Mouse (Mus musculus) hindbrain, embryonic 11.5 days (tissue): Measurements from ENCODE around the gene Caskin2. TPM values are rescaled to one million over a fixed set of nuclear protein-coding genes. Genes with fewer than 3 reads are reported as not detected.

ENCODE experiments used
- ATAC-seq: fragments of 200-750 bp; cut with Nextera tagmentation; 2 replicates; pipeline ENCODE4 v1.8.0; 2017; ENCODE audit warnings: mild to moderate bottlenecking, moderate TSS enrichment, moderate library complexity; ENCODE audit not compliant: low FRiP score
- DNase-seq: peaks from one replicate; pipeline ENCODE4 v3.0.0-alpha.2; 2015; ENCODE audit warnings: low spot score
- H3K27ac ChIP-seq: fragments of 300-500 bp; sonication (generic); 2 replicates; pipeline ENCODE4 v1.5.1; 2014; ENCODE audit warnings: mild to moderate bottlenecking, low read depth, low read length
- H3K27me3 ChIP-seq: fragments of 300-500 bp; sonication (generic); 2 replicates; pipeline ENCODE4 v1.6.1; 2014; ENCODE audit warnings: mild to moderate bottlenecking, low read length, moderate library complexity, mixed read lengths; ENCODE audit not compliant: control insufficient read depth, insufficient read depth
- H3K36me3 ChIP-seq: fragments of 300-500 bp; sonication (generic); 2 replicates; pipeline ENCODE4 v1.6.1; 2014; ENCODE audit warnings: mild to moderate bottlenecking, low read length, moderate library complexity, mixed read lengths; ENCODE audit not compliant: control insufficient read depth, insufficient read depth
- H3K4me1 ChIP-seq: fragments of 300-500 bp; sonication (generic); replicated peaks from 2 replicates; pipeline ENCODE4 v1.6.1; 2014; ENCODE audit warnings: low read length, mixed read lengths; ENCODE audit not compliant: control insufficient read depth, insufficient read depth
- H3K4me2 ChIP-seq: fragments of 300-500 bp; sonication (generic); replicated peaks from 2 replicates; pipeline ENCODE4 v1.6.1; 2014; ENCODE audit warnings: mild to moderate bottlenecking, low read depth, low read length
- H3K4me3 ChIP-seq: fragments of 300-500 bp; sonication (generic); 2 replicates; pipeline ENCODE4 v1.5.1; 2014; ENCODE audit warnings: low read depth, low read length
- H3K9ac ChIP-seq: fragments of 300-500 bp; sonication (generic); 2 replicates; pipeline ENCODE4 v1.6.1; 2014; ENCODE audit warnings: low read depth, low read length
- H3K9me3 ChIP-seq: fragments of 300-500 bp; sonication (generic); 2 replicates; pipeline ENCODE4 v1.6.1; 2016; ENCODE audit warnings: low read length; ENCODE audit not compliant: control insufficient read depth
- WGBS: fragments of 180-500 bp; shearing (Covaris S2); extraction: QIAGEN DNeasy Blood & Tissue Kit; methylation state at CpG from one replicate; pipeline ENCODE4 v1.1.7; 2014; 5-methylcytosine and 5-hydroxymethylcytosine counted together
- polyA plus RNA-seq: library from polyadenylated mRNA; unstranded; fragments of >200 nt; fragmentation: Nextera tagmentation; extraction: Ambion mirVana; gene quantifications from 2 replicates; pipeline ENCODE4 v1.2.1, GENCODE M21; 2014

Gene Caskin2
- polyA plus RNA-seq, 1 experiment from 2014 or later, result 12.9 TPM

- H3K27ac ChIP-seq, result no peak overlapping the region
- no peaks in the 10 kb centered on the region for H3K9me3 ChIP-seq
- no peak overlapping the region for H3K4me2 ChIP-seq
- ATAC-seq, result no peak
- peaks cover 6% of the 10 kb centered on the region for H3K4me1 ChIP-seq
- no peak overlapping the region for H3K4me3 ChIP-seq
- WGBS, result 48% methylated on average over 6 of the region's 6 CpGs
- H3K9ac ChIP-seq, result no peak overlapping the region
- H3K27me3 ChIP-seq, result peaks cover 2% of the 10 kb centered on the region; the same call in 1 of the 2 replicates
- H3K36me3 ChIP-seq, result no peaks in the 10 kb centered on the region
- no peak for DNase-seq
These were observed 20.6 kb upstream of the Caskin2 start for GRCm38 (mm10) chr11:115834033-115834432.

GRCm38 (mm10) chr11:115833021-115833513 is 19.6 kb upstream of the Caskin2 start:
- 18% methylated on average over 8 of the region's 8 CpGs for WGBS
- Histone ChIP-seq H3K4me1 (peaks cover 6% of the 10 kb centered on the region), H3K4me2 (no peak overlapping the region), H3K36me3 (no peaks in the 10 kb centered on the region), H3K27me3 (peaks cover 2% of the 10 kb centered on the region; the same call in 1 of the 2 replicates), H3K4me3 (no peak overlapping the region), H3K27ac (no peak overlapping the region), H3K9me3 (no peaks in the 10 kb centered on the region), H3K9ac (no peak overlapping the region)
- no peak for ATAC-seq
- DNase-seq, result no peak

- 8% methylated on average over 8 of the region's 8 CpGs for WGBS
- ATAC-seq (no peak), DNase-seq (no peak)
- H3K4me1 ChIP-seq, result peaks cover 6% of the 10 kb centered on the region
- H3K36me3 ChIP-seq, result no peaks in the 10 kb centered on the region
- H3K27me3 ChIP-seq, result peaks cover 2% of the 10 kb centered on the region; the same call in 1 of the 2 replicates
- H3K4me2 ChIP-seq, result no peak overlapping the region
- H3K9ac ChIP-seq, result no peak overlapping the region
- no peak overlapping the region for H3K4me3 ChIP-seq
- H3K9me3 ChIP-seq, result no peaks in the 10 kb centered on the region
- H3K27ac ChIP-seq, result no peak overlapping the region
These were observed 19.1 kb upstream of the Caskin2 start for GRCm38 (mm10) chr11:115832523-115832922.

- Histone ChIP-seq H3K9me3 (no peaks in the 10 kb centered on the region), H3K36me3 (no peaks in the 10 kb centered on the region), H3K4me3 (no peak overlapping the region), H3K27me3 (peaks cover 2% of the 10 kb centered on the region; the same call in 1 of the 2 replicates), H3K4me1 (peaks cover 6% of the 10 kb centered on the region), H3K27ac (no peak overlapping the region), H3K9ac (no peak overlapping the region), H3K4me2 (no peak overlapping the region)
- WGBS, result 58% methylated on average over 6 of the region's 6 CpGs
- no peak for ATAC-seq
- DNase-seq, result no peak
These were observed 18.6 kb upstream of the Caskin2 start for GRCm38 (mm10) chr11:115832064-115832463.

- H3K27me3 ChIP-seq, result peaks cover 2% of the 10 kb centered on the region; the same call in 1 of the 2 replicates
- no peak overlapping the region for H3K4me2 ChIP-seq
- H3K4me3 ChIP-seq, result no peak overlapping the region
- no peak overlapping the region for H3K27ac ChIP-seq
- H3K9ac ChIP-seq, result no peak overlapping the region
- H3K36me3 ChIP-seq, result no peaks in the 10 kb centered on the region
- DNase-seq (no peak), ATAC-seq (no peak)
- no peaks in the 10 kb centered on the region for H3K9me3 ChIP-seq
- 45% methylated on average over 3 of the region's 3 CpGs for WGBS
- H3K4me1 ChIP-seq, result peaks cover 6% of the 10 kb centered on the region
These were observed 18.1 kb upstream of the Caskin2 start for GRCm38 (mm10) chr11:115831518-115831917.

GRCm38 (mm10) chr11:115830550-115831325 is 17.3 kb upstream of the Caskin2 start:
- 16% methylated on average over 25 of the region's 25 CpGs for WGBS
- Histone ChIP-seq H3K27me3 (peaks cover 2% of the 10 kb centered on the region; the same call in 1 of the 2 replicates), H3K9ac (no peak overlapping the region), H3K4me1 (peaks cover 6% of the 10 kb centered on the region), H3K4me3 (no peak overlapping the region), H3K4me2 (no peak overlapping the region), H3K36me3 (no peaks in the 10 kb centered on the region), H3K9me3 (no peaks in the 10 kb centered on the region), H3K27ac (no peak overlapping the region)
- ATAC-seq, result no peak
- no peak for DNase-seq

GRCm38 (mm10) chr11:115829036-115829435 is 15.6 kb upstream of the Caskin2 start:
- no peak overlapping the region for H3K4me3 ChIP-seq

GRCm38 (mm10) chr11:115827624-115828023 is 14.2 kb upstream of the Caskin2 start:
- no peak for ATAC-seq
- 89% methylated on average over 6 of the region's 6 CpGs for WGBS
- no peak overlapping the region for H3K9ac ChIP-seq
- no peaks in the 10 kb centered on the region for H3K36me3 ChIP-seq
- no peak overlapping the region for H3K27ac ChIP-seq
- H3K4me1 ChIP-seq, result peaks cover 10% of the 10 kb centered on the region
- no peak overlapping the region for H3K4me2 ChIP-seq
- H3K27me3 ChIP-seq, result peaks cover 17% of the 10 kb centered on the region
- no peak for DNase-seq
- no peak overlapping the region for H3K4me3 ChIP-seq
- H3K9me3 ChIP-seq, result no peaks in the 10 kb centered on the region

More at GRCm38 (mm10) chr11:115829036-115829435, 15.6 kb upstream of the Caskin2 start:
- no peak overlapping the region for H3K27ac ChIP-seq
- no peak overlapping the region for H3K9ac ChIP-seq
- H3K9me3 ChIP-seq, result no peaks in the 10 kb centered on the region
- H3K36me3 ChIP-seq, result no peaks in the 10 kb centered on the region
- no peak overlapping the region for H3K4me2 ChIP-seq
- no peak for DNase-seq
- H3K4me1 ChIP-seq, result peaks cover 10% of the 10 kb centered on the region
- 63% methylated on average over 4 of the region's 4 CpGs for WGBS
- peaks cover 13% of the 10 kb centered on the region for H3K27me3 ChIP-seq
- ATAC-seq, result no peak

- ATAC-seq (no peak), DNase-seq (no peak)
- Histone ChIP-seq H3K9me3 (no peaks in the 10 kb centered on the region), H3K27me3 (peaks cover 19% of the 10 kb centered on the region), H3K4me1 (0 out of 2 replicates have a peak, but pooled peaks cover 8% of the 10 kb centered on the region), H3K9ac (no peak overlapping the region), H3K4me2 (no peak overlapping the region), H3K27ac (no peak overlapping the region), H3K36me3 (no peaks in the 10 kb centered on the region), H3K4me3 (no peak overlapping the region)
- 48% methylated on average over 5 of the region's 5 CpGs for WGBS
These were observed 13.0 kb upstream of the Caskin2 start for GRCm38 (mm10) chr11:115826487-115826886.
